Mouse (Mus musculus) liver, adult 2 months (tissue): ENCODE measurements around the gene Gemin7.

Experiments
- CTCF ChIP-seq: fragments of 200-500 bp; IDR thresholded peaks from 2 replicates; pipeline ENCODE4 v1.5.1; 2011; ENCODE audit warnings: low read depth, low read length, control low read depth
- POLR2A ChIP-seq: fragments of 200-500 bp; IDR thresholded peaks from 2 replicates; pipeline ENCODE4 v1.6.1; 2011; ENCODE audit warnings: low read length, control low read depth; ENCODE audit not compliant: insufficient read depth; ENCODE audit errors: extremely low read depth

GRCm38 (mm10) chr7:19623433-19623832 lies 46.0 kb upstream of the Gemin7 start:
- TF ChIP-seq CTCF (no peak), POLR2A (no peak)
